Mouse (Mus musculus): ENCODE data around the gene Ccr9. TPM values are rescaled to one million over a fixed set of nuclear protein-coding genes. Genes with fewer than 3 reads are reported as not detected.

Ccr9 gene
- polyA plus RNA-seq, 1 experiment from 2014 or later, result 0.14 TPM

Other genes starting within 250 kb of the Ccr9 start
- gene Limd1, start 199.7 kb upstream of the Ccr9 start, polyA plus RNA-seq (2014; fragmentation: Nextera tagmentation; extraction: Ambion mirVana), result 46.0 and 48.3 TPM in 2 replicates
- gene Sacm1l, start 148.7 kb upstream of the Ccr9 start, polyA plus RNA-seq (2014; fragmentation: Nextera tagmentation; extraction: Ambion mirVana), result 53.6 and 62.4 TPM in 2 replicates
- 0.03 and 0.18 TPM in 2 replicates for gene Slc6a20b, start 45.9 kb upstream of the Ccr9 start, polyA plus RNA-seq (2014; fragmentation: Nextera tagmentation; extraction: Ambion mirVana)
- 0.13 and 0.18 TPM in 2 replicates for gene Slc6a20a, start 446 bp downstream of the Ccr9 start, polyA plus RNA-seq (2014; fragmentation: Nextera tagmentation; extraction: Ambion mirVana)
- 56.1 and 60.1 TPM in 2 replicates for gene Lztfl1, start 39.3 kb downstream of the Ccr9 start, polyA plus RNA-seq (2014; fragmentation: Nextera tagmentation; extraction: Ambion mirVana)
- 0.18 TPM in 1 of 2 replicates, not detected in the other for gene Cxcr6, start 128.0 kb downstream of the Ccr9 start, polyA plus RNA-seq (2014; fragmentation: Nextera tagmentation; extraction: Ambion mirVana)
- 5.1 and 5.8 TPM in 2 replicates for gene Fyco1, start 173.5 kb downstream of the Ccr9 start, polyA plus RNA-seq (2014; fragmentation: Nextera tagmentation; extraction: Ambion mirVana)
- gene Xcr1, start 183.6 kb downstream of the Ccr9 start, polyA plus RNA-seq (2014; fragmentation: Nextera tagmentation; extraction: Ambion mirVana), result not detected in 2 replicates

All from embryonic facial prominence, embryonic 11.5 days (tissue).